8 mouse cellular contexts compared by ENCODE assay signal in genomic region chr1:156838695-156839094, GRCm38 (mm10). TPM values are rescaled to one million over a fixed set of nuclear protein-coding genes. Genes with fewer than 3 reads are reported as not detected.
DNase-seq lines count a peak whose midpoint lies in the region; ATAC-seq and TF ChIP-seq lines count a peak whose summit lies in the region.

No protein-coding gene starts in this region.

- peaks cover 18% of the 10 kb centered on the region for H3K4me1 ChIP-seq in intestine, embryonic 14.5 days (replicated peaks; ENCODE audit: control insufficient read depth, insufficient read depth, low read length)
- H3K4me1 ChIP-seq in limb, embryonic 14.5 days (ENCODE audit: control insufficient read depth, insufficient read depth, low read length) = peaks cover 12% of the 10 kb centered on the region
- peaks cover 19% of the 10 kb centered on the region for H3K4me1 ChIP-seq in neural tube, embryonic 13.5 days (replicated peaks)

- peak; percentile 88 for ATAC-seq in intestine, embryonic 14.5 days (replicated peaks; ENCODE audit: low FRiP score, low TSS enrichment, low read depth)
- ATAC-seq in limb, embryonic 14.5 days (ENCODE audit: low FRiP score, low read depth) = peak; percentile 90
- peak; percentile 80 for ATAC-seq in neural tube, embryonic 13.5 days (ENCODE audit: low read depth)

- H3K9ac ChIP-seq in intestine, embryonic 14.5 days (ENCODE audit: low read length) = peak overlapping the region; percentile 56
- H3K9ac ChIP-seq in limb, embryonic 14.5 days (ENCODE audit: low read depth, low read length, severe bottlenecking) = peak overlapping the region; percentile 42
- 0 out of 2 replicates have a peak overlapping the region, but pooled peaks have one; percentile 18 for H3K9ac ChIP-seq in neural tube, embryonic 13.5 days

- H3K36me3 ChIP-seq in intestine, embryonic 14.5 days (ENCODE audit: control insufficient read depth, insufficient read depth, low read length) = no peaks in the 10 kb centered on the region
- H3K36me3 ChIP-seq in limb, embryonic 14.5 days (ENCODE audit: control insufficient read depth, insufficient read depth, low read length) = no peaks in the 10 kb centered on the region
- H3K36me3 ChIP-seq in neural tube, embryonic 13.5 days = 0 out of 2 replicates have a peak, but pooled peaks cover 7% of the 10 kb centered on the region

- H3K27me3 ChIP-seq in intestine, embryonic 14.5 days (replicated peaks; ENCODE audit: control insufficient read depth, insufficient read depth, low read length) = no peaks in the 10 kb centered on the region
- H3K27me3 ChIP-seq in limb, embryonic 14.5 days (ENCODE audit: control insufficient read depth, insufficient read depth, low read length) = no peaks in the 10 kb centered on the region
- no peaks in the 10 kb centered on the region for H3K27me3 ChIP-seq in neural tube, embryonic 13.5 days

- peak; percentile 30 for DNase-seq in ZHBTc4 (ENCODE audit: low read depth, low spot score)
- peak; percentile 89 for DNase-seq in embryo, embryonic 11 days
- peak; percentile 39 to 67 for DNase-seq in gastrocnemius, postnatal 4 days (ENCODE audit: low spot score in 2 of 2)
- peak; percentile 78 for DNase-seq in intestine, embryonic 14.5 days (ENCODE audit: low spot score)
- DNase-seq in limb, embryonic 14.5 days (ENCODE audit: low spot score) = peak; percentile 88
- no peak for DNase-seq in cerebellum, adult 11 months
- DNase-seq in thymus, postnatal 4 days = no peak

- peak overlapping the region; percentile 81 for H3K27ac ChIP-seq in intestine, embryonic 14.5 days (ENCODE audit: low read depth)
- peak overlapping the region; percentile 62 for H3K27ac ChIP-seq in limb, embryonic 14.5 days (replicated peaks; ENCODE audit: low read depth, low read length)
- peak overlapping the region; percentile 15; the same call in 1 of the 2 replicates for H3K27ac ChIP-seq in neural tube, embryonic 13.5 days (replicated peaks)

- 0% methylated on average over 6 of the region's 6 CpGs for WGBS in intestine, embryonic 14.5 days
- 2% methylated on average over 6 of the region's 6 CpGs for WGBS in limb, embryonic 14.5 days
- 4% methylated on average over 6 of the region's 6 CpGs for WGBS in neural tube, embryonic 13.5 days

- TF ChIP-seq POLR2A in limb, embryonic 14.5 days (IDR thresholded peaks at IDR 0.05; ENCODE audit: borderline replicate concordance, extremely low read depth, insufficient read depth, insufficient read length) = peak; percentile 65; the same call in 1 of the 2 replicates

- peak overlapping the region; percentile 55 for H3K4me2 ChIP-seq in intestine, embryonic 14.5 days (ENCODE audit: low read length)
- H3K4me2 ChIP-seq in limb, embryonic 14.5 days (replicated peaks; ENCODE audit: low read depth, low read length, severe bottlenecking) = peak overlapping the region; percentile 46
- peak overlapping the region; percentile 18 for H3K4me2 ChIP-seq in neural tube, embryonic 13.5 days

- peak overlapping the region; percentile 48 for H3K4me3 ChIP-seq in intestine, embryonic 14.5 days (ENCODE audit: low read depth, low read length)
- peak overlapping the region; percentile 32 for H3K4me3 ChIP-seq in limb, embryonic 14.5 days (replicated peaks; ENCODE audit: low read length)
- no peak overlapping the region for H3K4me3 ChIP-seq in neural tube, embryonic 13.5 days

- no peaks in the 10 kb centered on the region for H3K9me3 ChIP-seq in intestine, embryonic 14.5 days (ENCODE audit: control insufficient read depth, low read length)
- no peaks in the 10 kb centered on the region for H3K9me3 ChIP-seq in limb, embryonic 14.5 days (ENCODE audit: control insufficient read depth, low read length)
- H3K9me3 ChIP-seq in neural tube, embryonic 13.5 days = no peaks in the 10 kb centered on the region

RNA-seq across cellular contexts. Expression of gene Angptl1, which starts 0.3 kb away (rescaled TPM):
- total RNA-seq in gastrocnemius, postnatal 4 days (2021) = 10 to 100 TPM; 80.8 to 88.8 TPM
- 38.7 and 45.9 TPM in 2 replicates for polyA plus RNA-seq in intestine, embryonic 14.5 days (2014; fragmentation: Nextera tagmentation; extraction: Ambion mirVana)
- 92.9 and 117 TPM in 2 replicates for polyA plus RNA-seq in limb, embryonic 14.5 days (2012; rRNA removed)
- polyA plus RNA-seq in limb, embryonic 14.5 days (2014; fragmentation: Nextera tagmentation; extraction: Ambion mirVana) = 92.4 and 95.5 TPM in 2 replicates
- 3.5 and 8.0 TPM in 2 replicates for polyA plus RNA-seq in neural tube, embryonic 13.5 days (2015; fragmentation: Nextera tagmentation; extraction: Ambion mirVana)

Comparison
In these comparisons a context has a peak if more than half of its experiments do, and no peak if none do; other contexts are left out.
1. DNase-seq: peak in ZHBTc4 (single experiment), embryo, embryonic 11 days (single experiment), gastrocnemius, postnatal 4 days (2 of 2), intestine, embryonic 14.5 days (single experiment) and limb, embryonic 14.5 days (single experiment); none in cerebellum, adult 11 months (single experiment) and thymus, postnatal 4 days (single experiment).
2. H3K27ac ChIP-seq: peak in every context shown above with its lines; median percentile 81 in intestine, embryonic 14.5 days; 62 in limb, embryonic 14.5 days; 15 in neural tube, embryonic 13.5 days.
3. Peak in every context shown above with its lines, with median percentiles within 50 percentile points of each other: ATAC-seq, H3K4me2 ChIP-seq and H3K9ac ChIP-seq.